1 mouse cellular context compared by ENCODE assay signal in the genomic region with DNA sequence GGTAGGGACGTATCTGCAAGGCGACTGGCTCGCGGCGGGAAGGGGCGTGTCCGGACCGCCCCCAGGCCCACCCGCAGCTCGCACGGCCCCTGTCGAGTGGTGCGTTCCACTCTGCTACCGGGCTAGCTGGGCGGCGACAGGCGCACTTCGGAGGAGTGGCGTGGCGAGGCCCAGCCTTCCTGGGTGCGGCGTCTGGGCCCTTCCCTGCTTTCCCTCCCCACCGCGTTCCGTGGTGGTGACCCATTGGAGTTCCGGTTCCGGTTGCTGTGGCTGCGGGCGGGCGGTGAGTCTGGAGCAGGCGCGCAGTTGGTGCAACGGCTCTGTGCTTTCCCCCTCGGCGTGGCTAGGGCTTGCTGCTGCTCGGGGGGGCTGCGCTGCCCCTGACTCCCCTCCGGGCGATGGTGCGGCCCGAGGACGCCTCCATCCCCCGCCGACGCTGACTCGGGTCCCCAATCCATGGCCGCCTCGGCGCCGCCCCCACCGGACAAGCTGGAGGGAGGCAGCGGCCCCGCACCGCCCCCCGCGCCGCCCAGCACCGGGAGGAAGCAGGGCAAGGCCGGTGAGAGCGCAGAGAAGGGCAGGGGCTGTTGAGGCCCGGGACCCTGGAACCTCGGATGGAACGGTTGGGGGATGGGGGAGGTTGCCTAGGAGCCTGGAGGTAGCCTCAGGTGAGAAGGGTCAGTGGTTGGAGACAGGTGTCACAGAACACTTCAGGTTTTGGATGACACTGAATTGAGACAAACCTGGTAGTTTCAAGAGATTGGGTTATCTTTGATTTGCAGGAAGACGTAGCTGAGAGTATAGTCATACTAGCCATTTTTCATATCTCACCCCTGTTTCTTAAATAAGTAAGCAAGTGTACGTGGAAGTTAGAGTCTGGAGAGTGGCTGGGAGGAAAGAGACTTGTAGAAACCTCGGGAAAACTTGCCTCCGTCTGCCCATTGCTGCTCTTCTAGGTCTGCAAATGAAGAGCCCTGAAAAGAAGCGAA.
TF ChIP-seq lines count a peak whose summit lies in the region.

A gene (plus strand): TSS at position 44 of the 989 bp plus-strand sequence.

TF ChIP-seq in CH12.LX, 34 proteins besides CTCF, POLR2A, EP300 and RAD21 (continued from another document):
- TF ChIP-seq HCFC1 (IDR thresholded peaks at IDR 0.05; ENCODE audit: low read depth, low read length) (peak; percentile 79), MYC (IDR thresholded peaks at IDR 0.05; ENCODE audit: low read depth, low read length) (no peak), E2F4 (IDR thresholded peaks at IDR 0.05; ENCODE audit: insufficient replicate concordance, low read depth, low read length) (no peak), MAFK (IDR thresholded peaks at IDR 0.05; ENCODE audit: insufficient replicate concordance, low read length) (no peak), POLR2AphosphoS2 (IDR thresholded peaks at IDR 0.05; ENCODE audit: low read depth, low read length) (peak; percentile 98), BHLHE40 (IDR thresholded peaks at IDR 0.05; ENCODE audit: low read depth, low read length) (no peak), SMC3 (IDR thresholded peaks at IDR 0.05; ENCODE audit: low read depth, low read length) (no peak; the same call in 1 of the 2 replicates), ZC3H11A (IDR thresholded peaks at IDR 0.05; ENCODE audit: low read depth, low read length) (no peak), TCF12 (IDR thresholded peaks at IDR 0.05; ENCODE audit: low read depth, low read length) (0 out of 2 replicates have a peak, but pooled peaks have one; percentile 58), CHD1 (IDR thresholded peaks at IDR 0.05; ENCODE audit: low read depth, low read length) (no peak), RCOR1 (conservative IDR thresholded peaks at IDR 0.05; ENCODE audit: low read depth, low read length) (no peak), MAX (IDR thresholded peaks at IDR 0.05; ENCODE audit: low read length) (0 out of 2 replicates have a peak, but pooled peaks have one; percentile 42), PAX5 (IDR thresholded peaks at IDR 0.05; ENCODE audit: low read length) (no peak), GABPA (IDR thresholded peaks at IDR 0.05; ENCODE audit: insufficient replicate concordance, low read depth, low read length) (no peak), JUN (IDR thresholded peaks at IDR 0.05; ENCODE audit: insufficient read depth, low read depth, low read length) (no peak), ETS1 (conservative IDR thresholded peaks at IDR 0.05; ENCODE audit: low read depth, low read length) (no peak), ZKSCAN1 (IDR thresholded peaks at IDR 0.05; ENCODE audit: borderline replicate concordance, low read depth, low read length) (no peak), TBP (conservative IDR thresholded peaks at IDR 0.05; ENCODE audit: low read depth, low read length) (no peak), IRF4 (IDR thresholded peaks at IDR 0.05; ENCODE audit: low read depth, low read length) (peak; percentile 51), ELF1 (IDR thresholded peaks at IDR 0.05; ENCODE audit: low read depth, low read length) (peak; percentile 88), ZMIZ1 (IDR thresholded peaks at IDR 0.05; ENCODE audit: low read depth, low read length) (no peak; the same call in 1 of the 2 replicates), JUND (conservative IDR thresholded peaks at IDR 0.05; ENCODE audit: low read depth, low read length) (no peak), USF2 (conservative IDR thresholded peaks at IDR 0.05; ENCODE audit: low read depth, low read length) (no peak), NRF1 (IDR thresholded peaks at IDR 0.05; ENCODE audit: low read depth, low read length) (peak; percentile 71), MXI1 (IDR thresholded peaks at IDR 0.05; ENCODE audit: low read depth, low read length) (no peak; the same call in none of the 2 replicates), SIN3A (IDR thresholded peaks at IDR 0.05; ENCODE audit: low read length) (peak; percentile 67; the same call in 1 of the 2 replicates), NELFE (IDR thresholded peaks at IDR 0.05; ENCODE audit: low read depth, low read length) (peak; percentile 80), MAZ (IDR thresholded peaks at IDR 0.05; ENCODE audit: low read depth, low read length) (peak; percentile 79; the same call in 1 of the 2 replicates), ZNF384 (IDR thresholded peaks at IDR 0.05; ENCODE audit: low read depth, low read length) (no peak)
